ENCODE assay signal across 23 mouse cellular contexts in genomic region chr12:103552506-103552905, GRCm38 (mm10).
"Had no signal": no experiment of that assay in that cellular context is flagged by ENCODE, and none has a peak within 500 bp of the region (broad histone marks: within the 10 kb centered on the region; RNA-seq: fewer than 3 reads in every experiment).

No protein-coding gene starts in this region.

- H3K4me3 ChIP-seq: gastrocnemius, adult 2 months; heart, embryonic 10.5 days; heart, embryonic 12.5 days; hindbrain, embryonic 10.5 days; hindbrain, embryonic 13.5 days; hindbrain, embryonic 15.5 days; intestine, embryonic 15.5 days; limb, embryonic 10.5 days; limb, embryonic 12.5 days; liver, embryonic 15.5 days had no signal

- ATAC-seq: hindbrain, postnatal 0 days; intestine, embryonic 15.5 days; intestine, postnatal 0 days had no signal

- H3K9ac ChIP-seq: heart, embryonic 12.5 days; hindbrain, embryonic 13.5 days; hindbrain, embryonic 15.5 days; intestine, embryonic 15.5 days; limb, embryonic 12.5 days; liver, embryonic 15.5 days had no signal

- H3K4me1 ChIP-seq: heart, embryonic 10.5 days; heart, embryonic 12.5 days; hindbrain, embryonic 13.5 days; hindbrain, embryonic 15.5 days; limb, embryonic 10.5 days; limb, embryonic 12.5 days had no signal

- H3K9me3 ChIP-seq: heart, embryonic 10.5 days; hindbrain, embryonic 10.5 days; hindbrain, embryonic 13.5 days; hindbrain, embryonic 15.5 days; intestine, embryonic 15.5 days; limb, embryonic 10.5 days; limb, embryonic 12.5 days; liver, embryonic 15.5 days had no signal

- H3K27me3 ChIP-seq: heart, embryonic 12.5 days; hindbrain, embryonic 13.5 days; hindbrain, embryonic 15.5 days; intestine, embryonic 15.5 days; limb, embryonic 12.5 days; liver, embryonic 15.5 days had no signal

- H3K27ac ChIP-seq: gastrocnemius, adult 2 months; heart, embryonic 10.5 days; hindbrain, embryonic 10.5 days; hindbrain, embryonic 13.5 days; hindbrain, embryonic 15.5 days; hindbrain, postnatal 0 days; intestine, embryonic 15.5 days; limb, embryonic 10.5 days; limb, embryonic 12.5 days; liver, embryonic 15.5 days had no signal

- DNase-seq: gastrocnemius, adult 2 months; gastrocnemius, postnatal 10 days; gastrocnemius, postnatal 25 days; heart, adult 18-20 months; heart, postnatal 10 days; heart, postnatal 4 days; kidney, adult 18-20 months; kidney, adult 8-10 months; kidney, postnatal 14 days; kidney, postnatal 36 days; layer of hippocampus, adult 9-11 months; layer of hippocampus, postnatal 36 days had no signal

- H3K4me2 ChIP-seq: heart, embryonic 12.5 days; hindbrain, embryonic 13.5 days; hindbrain, embryonic 15.5 days; intestine, embryonic 15.5 days; limb, embryonic 12.5 days; liver, embryonic 15.5 days had no signal

- H3K36me3 ChIP-seq: heart, embryonic 10.5 days; heart, embryonic 12.5 days; hindbrain, embryonic 10.5 days; hindbrain, embryonic 13.5 days; hindbrain, embryonic 15.5 days; intestine, embryonic 15.5 days; limb, embryonic 10.5 days; limb, embryonic 12.5 days; liver, embryonic 15.5 days had no signal
